Mouse (Mus musculus) olfactory bulb, adult 2 months (tissue): ENCODE measurements around the gene AC161166.1.

Experiments
- CTCF ChIP-seq: fragments of 200-500 bp; IDR thresholded peaks from 2 replicates; pipeline ENCODE4 v1.5.1; 2012; ENCODE audit warnings: low read depth, mild to moderate bottlenecking, low read length, moderate library complexity; ENCODE audit not compliant: insufficient read depth
- POLR2A ChIP-seq: fragments of 200-500 bp; IDR thresholded peaks from 2 replicates; pipeline ENCODE4 v1.6.1; 2012; ENCODE audit warnings: mild to moderate bottlenecking, low read depth, low read length, moderate library complexity; ENCODE audit not compliant: insufficient read depth

DNA sequence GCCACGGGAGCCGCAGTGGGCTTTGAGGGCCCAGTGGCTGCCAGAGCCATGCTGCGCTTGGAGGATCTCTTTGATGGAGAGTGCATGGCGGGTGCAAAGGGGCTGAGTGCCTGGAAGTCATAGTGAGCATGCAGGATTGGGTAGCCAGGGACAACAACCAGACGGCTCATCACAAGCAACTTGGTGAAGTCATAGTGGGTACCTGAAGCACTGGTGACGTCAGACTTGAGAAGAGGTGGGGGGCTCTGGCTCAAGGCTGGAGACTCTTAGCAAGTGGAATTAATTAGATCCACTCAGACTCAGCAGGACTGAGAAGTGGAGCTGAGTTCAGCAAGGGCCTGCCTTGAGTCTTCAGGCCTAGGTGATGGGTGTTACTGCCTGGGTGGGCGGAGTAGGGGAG lies at the start of gene AC161166.1:
- TF ChIP-seq CTCF = no peak
- TF ChIP-seq POLR2A = no peak
